Mouse (Mus musculus): ENCODE data around the gene Prom2.

DNA sequence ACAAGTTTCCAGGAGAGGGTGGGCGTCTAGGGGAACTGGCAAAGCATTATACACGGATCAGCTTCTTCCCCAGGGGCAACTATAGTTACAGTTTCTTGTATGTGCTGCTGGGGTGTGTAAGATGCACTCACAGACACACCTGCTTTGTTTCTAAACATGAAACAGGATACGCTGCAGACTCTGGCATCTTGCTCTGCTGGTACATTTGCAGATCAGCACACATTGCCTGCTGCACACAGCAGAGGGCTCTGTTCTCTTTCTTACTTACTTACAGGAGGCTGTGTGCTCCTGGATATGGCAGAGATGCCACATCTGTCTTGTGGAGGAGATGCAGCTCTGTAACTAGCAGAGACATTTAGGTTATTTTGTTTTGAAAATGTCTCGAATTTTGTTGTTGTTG is 49.6 kb upstream of the Prom2 start:
- TF ChIP-seq POLR2A (IDR thresholded peaks at IDR 0.05; ENCODE audit: low read depth, low read length) (no peak), CTCF (IDR thresholded peaks at IDR 0.05; ENCODE audit: borderline replicate concordance, insufficient read depth, low read length) (no peak)

All from embryonic fibroblast, embryonic 13.5 days (primary cell).